Mouse (Mus musculus): ENCODE results near the gene Slc26a8. TPM values are rescaled to one million over a fixed set of nuclear protein-coding genes. Genes with fewer than 3 reads are reported as not detected.

Slc26a8 gene
- polyA plus RNA-seq (2014; fragmentation: Illumina TruSeq; extraction: RNeasy Lipid Tissue Mini Kit (QIAGEN cat#74804); ENCODE audit: low read depth, low replicate concordance): 4.6 TPM

GRCm38 (mm10) chr17:28689586-28690283 is at the start of gene Slc26a8:
Gene Slc26a8 (minus strand): TSS chr17:28690233.

GRCm38 (mm10) chr17:28725783-28726182 is 35.8 kb upstream of the Slc26a8 start, which contains the start of gene AC170998.1:
Gene AC170998.1 (plus strand): TSS chr17:28726083.

GRCm38 (mm10) chr17:28690776-28691686 is 998 bp upstream of the Slc26a8 start, which contains the start of gene Mapk14:
Gene Mapk14 (plus strand): TSS chr17:28691329.

DNA sequence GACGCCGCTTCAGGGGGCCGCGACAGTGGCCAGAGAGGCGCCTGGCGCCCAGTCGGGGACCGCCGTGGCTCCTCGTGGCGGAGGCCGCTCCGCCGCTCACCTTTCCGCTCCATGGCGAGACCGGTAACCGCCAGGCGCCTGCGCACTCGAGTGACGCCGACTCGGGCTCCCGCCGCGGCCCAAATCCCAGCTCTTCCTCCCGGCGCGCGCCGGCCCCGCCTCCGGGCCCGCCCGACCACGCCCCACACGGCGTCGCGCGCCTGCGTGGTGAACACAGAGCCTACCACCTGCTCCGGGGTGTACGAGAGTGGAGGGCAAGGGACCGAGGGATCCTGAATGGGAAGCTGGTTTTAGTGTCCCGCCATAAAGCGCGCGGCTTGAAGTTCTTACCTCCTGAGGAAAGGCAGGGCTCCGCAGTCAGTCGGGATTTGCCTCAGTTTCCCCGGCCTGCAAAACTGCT is 67.7 kb downstream of the Slc26a8 start, which contains the start of gene Srpk1:
Gene Srpk1, minus strand, starts transcription at position 410 of the 460 bp plus-strand sequence.

Other genes starting within 250 kb of the Slc26a8 start
- gene Fkbp5, start 172.7 kb downstream of the Slc26a8 start, polyA plus RNA-seq (2014; fragmentation: Illumina TruSeq; extraction: RNeasy Lipid Tissue Mini Kit (QIAGEN cat#74804); ENCODE audit: low read depth, low replicate concordance): 208 TPM
- gene Armc12, start 159.4 kb downstream of the Slc26a8 start, polyA plus RNA-seq (2014; fragmentation: Illumina TruSeq; extraction: RNeasy Lipid Tissue Mini Kit (QIAGEN cat#74804); ENCODE audit: low read depth, low replicate concordance): 4.0 TPM
- gene Clpsl2, start 140.8 kb downstream of the Slc26a8 start, polyA plus RNA-seq (2014; fragmentation: Illumina TruSeq; extraction: RNeasy Lipid Tissue Mini Kit (QIAGEN cat#74804); ENCODE audit: low read depth, low replicate concordance): 1,129 TPM
- gene Clps, start 129.5 kb downstream of the Slc26a8 start, polyA plus RNA-seq (2014; fragmentation: Illumina TruSeq; extraction: RNeasy Lipid Tissue Mini Kit (QIAGEN cat#74804); ENCODE audit: low read depth, low replicate concordance): 0.83 TPM
- not detected for gene Lhfpl5, start 114.6 kb downstream of the Slc26a8 start, polyA plus RNA-seq (2014; fragmentation: Illumina TruSeq; extraction: RNeasy Lipid Tissue Mini Kit (QIAGEN cat#74804); ENCODE audit: low read depth, low replicate concordance)
- 36.6 TPM for gene Srpk1, start 67.5 kb downstream of the Slc26a8 start, polyA plus RNA-seq (2014; fragmentation: Illumina TruSeq; extraction: RNeasy Lipid Tissue Mini Kit (QIAGEN cat#74804); ENCODE audit: low read depth, low replicate concordance)
- gene Mapk14, start 1.1 kb upstream of the Slc26a8 start, polyA plus RNA-seq (2014; fragmentation: Illumina TruSeq; extraction: RNeasy Lipid Tissue Mini Kit (QIAGEN cat#74804); ENCODE audit: low read depth, low replicate concordance): 63.7 TPM
- not detected for gene AC170998.1, start 35.9 kb upstream of the Slc26a8 start, polyA plus RNA-seq (2014; fragmentation: Illumina TruSeq; extraction: RNeasy Lipid Tissue Mini Kit (QIAGEN cat#74804); ENCODE audit: low read depth, low replicate concordance)
- gene Mapk13, start 79.1 kb upstream of the Slc26a8 start, polyA plus RNA-seq (2014; fragmentation: Illumina TruSeq; extraction: RNeasy Lipid Tissue Mini Kit (QIAGEN cat#74804); ENCODE audit: low read depth, low replicate concordance): 31.0 TPM
- 33.7 TPM for gene Brpf3, start 110.9 kb upstream of the Slc26a8 start, polyA plus RNA-seq (2014; fragmentation: Illumina TruSeq; extraction: RNeasy Lipid Tissue Mini Kit (QIAGEN cat#74804); ENCODE audit: low read depth, low replicate concordance)
- 1.5 TPM for gene Pnpla1, start 168.2 kb upstream of the Slc26a8 start, polyA plus RNA-seq (2014; fragmentation: Illumina TruSeq; extraction: RNeasy Lipid Tissue Mini Kit (QIAGEN cat#74804); ENCODE audit: low read depth, low replicate concordance)
- 0.42 TPM for gene 4930539E08Rik, start 225.1 kb upstream of the Slc26a8 start, polyA plus RNA-seq (2014; fragmentation: Illumina TruSeq; extraction: RNeasy Lipid Tissue Mini Kit (QIAGEN cat#74804); ENCODE audit: low read depth, low replicate concordance)

Data from adipose tissue, adult 10 weeks (tissue).